10 mouse cellular contexts compared by ENCODE assay signal in the genomic region with DNA sequence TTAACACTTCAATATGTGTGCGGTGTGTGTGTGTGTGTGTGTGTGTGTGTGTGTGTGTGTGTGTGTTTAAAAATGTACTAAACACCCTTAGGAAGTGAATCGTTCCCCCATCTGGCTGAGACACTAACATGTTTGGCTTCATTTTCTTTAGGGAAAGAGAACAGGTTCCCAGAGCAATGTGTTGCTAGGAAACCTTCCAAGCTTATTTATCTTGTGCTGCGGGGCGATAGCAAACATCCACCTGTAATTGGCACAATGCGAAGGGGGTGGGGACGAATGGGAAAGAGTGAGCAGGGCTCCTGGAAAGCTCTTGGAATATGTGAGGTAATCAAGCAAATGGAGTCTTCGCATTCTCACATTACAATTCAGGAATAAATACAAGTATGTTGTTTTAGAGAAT. TPM values are rescaled to one million over a fixed set of nuclear protein-coding genes. Genes with fewer than 3 reads are reported as not detected.
DNase-seq lines count a peak whose midpoint lies in the region; ATAC-seq and TF ChIP-seq lines count a peak whose summit lies in the region.
"Had no signal": no experiment of that assay in that cellular context is flagged by ENCODE, and none has a peak within 500 bp of the region (broad histone marks: within the 10 kb centered on the region; RNA-seq: fewer than 3 reads in every experiment).

No protein-coding gene starts in this region.

- no peak overlapping the region for H3K27ac ChIP-seq in embryonic facial prominence, embryonic 14.5 days (replicated peaks; ENCODE audit: low read depth, low read length)
- no peak overlapping the region for H3K27ac ChIP-seq in kidney, embryonic 15.5 days
- H3K27ac ChIP-seq in neural tube, embryonic 14.5 days (ENCODE audit: low read depth, low read length) = no peak overlapping the region

- ATAC-seq in embryonic facial prominence, embryonic 14.5 days (ENCODE audit: low read depth) = peak; percentile 90
- 0 out of 2 replicates have a peak, but pooled peaks have one; percentile 46 for ATAC-seq in kidney, embryonic 15.5 days (replicated peaks; ENCODE audit: low FRiP score)
- peak; percentile 87 for ATAC-seq in neural tube, embryonic 14.5 days (ENCODE audit: low read depth)

- no peak overlapping the region for H3K9ac ChIP-seq in embryonic facial prominence, embryonic 14.5 days (ENCODE audit: low read depth, low read length)
- H3K9ac ChIP-seq in kidney, embryonic 15.5 days = no peak overlapping the region
- no peak overlapping the region for H3K9ac ChIP-seq in neural tube, embryonic 14.5 days (replicated peaks; ENCODE audit: low read depth, low read length)

- 46% methylated on average over 7 of the region's 7 CpGs for WGBS in lung, adult 2 months
- 40% methylated on average over 7 of the region's 7 CpGs for WGBS in embryonic facial prominence, embryonic 14.5 days
- 62% methylated on average over 7 of the region's 7 CpGs for WGBS in kidney, embryonic 15.5 days
- 33% methylated on average over 7 of the region's 7 CpGs for WGBS in neural tube, embryonic 14.5 days

- 0 out of 2 replicates have a peak, but pooled peaks cover 2% of the 10 kb centered on the region for H3K4me1 ChIP-seq in lung, adult 2 months (ENCODE audit: control insufficient read depth, insufficient read depth, low read length)
- H3K4me1 ChIP-seq in embryonic facial prominence, embryonic 14.5 days (ENCODE audit: control insufficient read depth, insufficient read depth, low read length) = no peaks in the 10 kb centered on the region
- H3K4me1 ChIP-seq in kidney, embryonic 15.5 days = 0 out of 2 replicates have a peak, but pooled peaks cover 6% of the 10 kb centered on the region
- H3K4me1 ChIP-seq in neural tube, embryonic 14.5 days (ENCODE audit: control insufficient read depth, insufficient read depth, low read length) = peaks cover 3% of the 10 kb centered on the region; the same call in 1 of the 2 replicates

- H3K4me2 ChIP-seq in embryonic facial prominence, embryonic 14.5 days (ENCODE audit: low read depth, low read length) = no peak overlapping the region
- no peak overlapping the region for H3K4me2 ChIP-seq in kidney, embryonic 15.5 days
- no peak overlapping the region for H3K4me2 ChIP-seq in neural tube, embryonic 14.5 days (ENCODE audit: low read depth, low read length)

- DNase-seq in lung, adult 18-20 months = peak; percentile 82 to 88
- DNase-seq in lung, adult 2 months = no peak
- peak; percentile 78 for DNase-seq in embryonic facial prominence, embryonic 14.5 days (ENCODE audit: low spot score)
- no peak for DNase-seq in ovary, postnatal 36 days (ENCODE audit: low spot score)
- no peak for DNase-seq in heart, adult 18-20 months
- DNase-seq in thymus, postnatal 0 days (ENCODE audit: low spot score) = no peak
- DNase-seq: gastrocnemius, postnatal 36 days had no signal

- H3K27me3 ChIP-seq in embryonic facial prominence, embryonic 14.5 days (replicated peaks; ENCODE audit: control insufficient read depth, insufficient read depth, low read length) = no peaks in the 10 kb centered on the region
- no peaks in the 10 kb centered on the region for H3K27me3 ChIP-seq in kidney, embryonic 15.5 days
- H3K27me3 ChIP-seq in neural tube, embryonic 14.5 days (ENCODE audit: control insufficient read depth, insufficient read depth, low read length) = no peaks in the 10 kb centered on the region
- H3K27me3 ChIP-seq: megakaryocyte, embryonic 14.5 days had no signal

- TF ChIP-seq POLR2A in lung, adult 2 months (IDR thresholded peaks at IDR 0.05; ENCODE audit: borderline replicate concordance, extremely low read depth, low read depth, low read length) = no peak

- no peak for TF ChIP-seq CTCF in lung, adult 2 months (IDR thresholded peaks at IDR 0.05; ENCODE audit: insufficient read depth, low read length)

- H3K36me3 ChIP-seq in embryonic facial prominence, embryonic 14.5 days (ENCODE audit: control insufficient read depth, insufficient read depth, low read length) = no peaks in the 10 kb centered on the region
- no peaks in the 10 kb centered on the region for H3K36me3 ChIP-seq in kidney, embryonic 15.5 days
- H3K36me3 ChIP-seq in neural tube, embryonic 14.5 days (ENCODE audit: control insufficient read depth, insufficient read depth, low read length) = no peaks in the 10 kb centered on the region

- no peaks in the 10 kb centered on the region for H3K9me3 ChIP-seq in embryonic facial prominence, embryonic 14.5 days (ENCODE audit: control insufficient read depth, low read length)
- no peaks in the 10 kb centered on the region for H3K9me3 ChIP-seq in kidney, embryonic 15.5 days (replicated peaks)
- no peaks in the 10 kb centered on the region for H3K9me3 ChIP-seq in neural tube, embryonic 14.5 days (ENCODE audit: control insufficient read depth, low read length)
- H3K9me3 ChIP-seq: megakaryocyte, embryonic 14.5 days had no signal

- H3K4me3 ChIP-seq in lung, adult 2 months (replicated peaks; ENCODE audit: extremely low read depth, low read depth, low read length) = no peak overlapping the region
- no peak overlapping the region for H3K4me3 ChIP-seq in embryonic facial prominence, embryonic 14.5 days (ENCODE audit: low read depth, low read length)
- no peak overlapping the region for H3K4me3 ChIP-seq in kidney, embryonic 15.5 days (replicated peaks)
- H3K4me3 ChIP-seq in neural tube, embryonic 14.5 days (ENCODE audit: low read depth, low read length) = no peak overlapping the region
- H3K4me3 ChIP-seq: megakaryocyte, embryonic 14.5 days had no signal

RNA-seq across cellular contexts. Expression of gene Cacybp, which starts 47.2 kb away (rescaled TPM):
- polyA plus RNA-seq in lung, adult 2 months (2012; rRNA removed) = 4.9 and 5.7 TPM in 2 replicates
- polyA plus RNA-seq in embryonic facial prominence, embryonic 14.5 days (2014; fragmentation: Nextera tagmentation; extraction: Ambion mirVana) = 212 and 215 TPM in 2 replicates
- 229 and 252 TPM in 2 replicates for polyA plus RNA-seq in kidney, embryonic 15.5 days (2015; fragmentation: Nextera tagmentation; extraction: Ambion mirVana)
- polyA plus RNA-seq in neural tube, embryonic 14.5 days (2014; fragmentation: Nextera tagmentation; extraction: Ambion mirVana) = 248 and 280 TPM in 2 replicates
- total RNA-seq in heart, adult 18-20 months (2021) = 100 to 1,000 TPM in 1 of 2 experiments, 10 to 100 TPM in 1; 80.1 to 105 TPM
- 209 and 247 TPM in 2 replicates for polyA plus RNA-seq in thymus, postnatal 0 days (2015; fragmentation: Nextera tagmentation; extraction: Ambion mirVana)

Comparison
In these comparisons a context has a peak if more than half of its experiments do, and no peak if none do; other contexts are left out.
1. DNase-seq: peak in lung, adult 18-20 months (2 of 2) and embryonic facial prominence, embryonic 14.5 days (single experiment); none in lung, adult 2 months (single experiment), ovary, postnatal 36 days (single experiment), heart, adult 18-20 months (0 of 2) and thymus, postnatal 0 days (single experiment).
2. RNA of gene Cacybp, which starts 47.2 kb away (polyA plus RNA-seq): 248 to 280 TPM in neural tube, embryonic 14.5 days, 229 to 252 TPM in kidney, embryonic 15.5 days, 212 to 215 TPM in embryonic facial prominence, embryonic 14.5 days and 209 to 247 TPM in thymus, postnatal 0 days; 4.9 to 5.7 TPM in lung, adult 2 months; every median in the first group is over 10 times any median in the second.
3. Peak in every context shown above with its lines, with median percentiles within 50 percentile points of each other: ATAC-seq.